ENCODE assay signal across 7 mouse cellular contexts in genomic region chr8:84066291-84066930, GRCm38 (mm10). TPM values are rescaled to one million over a fixed set of nuclear protein-coding genes. Genes with fewer than 3 reads are reported as not detected.
A peak's percentile ranks its signal among the peaks of the same experiment; 100 is the strongest.
DNase-seq lines count a peak whose midpoint lies in the region; ATAC-seq lines count a peak whose summit lies in the region.

Rfx1 (plus strand) TSS chr8:84066834.

- peaks cover 26% of the 10 kb centered on the region for H3K4me1 ChIP-seq in intestine, embryonic 16.5 days (ENCODE audit: control insufficient read depth, insufficient read depth, low read length)
- peaks cover 15% of the 10 kb centered on the region for H3K4me1 ChIP-seq in midbrain, embryonic 11.5 days (ENCODE audit: control insufficient read depth, insufficient read depth, low read length)

- H3K9ac ChIP-seq in intestine, embryonic 16.5 days (ENCODE audit: low read depth, low read length), result peak within 1 kb of the TSS; percentile 91
- peak within 1 kb of the TSS; percentile 87 for H3K9ac ChIP-seq in midbrain, embryonic 11.5 days (ENCODE audit: low read length)

- H3K9me3 ChIP-seq in intestine, embryonic 16.5 days (ENCODE audit: control insufficient read depth, low read length), result no peaks in the 10 kb centered on the region
- no peaks in the 10 kb centered on the region for H3K9me3 ChIP-seq in midbrain, embryonic 11.5 days (ENCODE audit: control insufficient read depth, low read length)

- H3K4me3 ChIP-seq in intestine, embryonic 16.5 days (ENCODE audit: low read length), result peak within 1 kb of the TSS; percentile 97
- peak within 1 kb of the TSS; percentile 95 for H3K4me3 ChIP-seq in midbrain, embryonic 11.5 days (ENCODE audit: low read depth, low read length)

- peak; percentile 100 for DNase-seq in adrenal gland, adult 8-10 months
- peak; percentile 97 for DNase-seq in embryo, embryonic 9.5 days (ENCODE audit: extremely low spot score)
- DNase-seq in gastrocnemius, postnatal 4 days (ENCODE audit: low spot score in 2 of 2), result peak; percentile 98 to 99
- DNase-seq in left cerebral cortex, postnatal 36 days (ENCODE audit: low spot score in 2 of 2), result peak; percentile 99 to 100
- DNase-seq in midbrain, embryonic 11.5 days (ENCODE audit: low spot score, missing footprints), result peak; percentile 99
- DNase-seq in skeletal muscle tissue, adult 2 months (ENCODE audit: low read depth, low spot score), result peak; percentile 100

- peak within 1 kb of the TSS; percentile 98 for H3K27ac ChIP-seq in intestine, embryonic 16.5 days (ENCODE audit: low read length)
- peak within 1 kb of the TSS; percentile 95 for H3K27ac ChIP-seq in midbrain, embryonic 11.5 days (ENCODE audit: low read depth, low read length)

- H3K36me3 ChIP-seq in intestine, embryonic 16.5 days (ENCODE audit: control insufficient read depth, insufficient read depth, low read length), result no peaks in the 10 kb centered on the region
- H3K36me3 ChIP-seq in midbrain, embryonic 11.5 days (ENCODE audit: control insufficient read depth, insufficient read depth, low read length), result no peaks in the 10 kb centered on the region

- ATAC-seq in intestine, embryonic 16.5 days, result peak; percentile 98
- peak; percentile 98 for ATAC-seq in midbrain, embryonic 11.5 days (ENCODE audit: low FRiP score)

- H3K4me2 ChIP-seq in intestine, embryonic 16.5 days (ENCODE audit: low read depth, low read length), result peak within 1 kb of the TSS; percentile 76
- H3K4me2 ChIP-seq in midbrain, embryonic 11.5 days, result peak within 1 kb of the TSS; percentile 68

- H3K27me3 ChIP-seq in intestine, embryonic 16.5 days (replicated peaks; ENCODE audit: control insufficient read depth, insufficient read depth, low read length), result no peaks in the 10 kb centered on the region
- no peaks in the 10 kb centered on the region for H3K27me3 ChIP-seq in midbrain, embryonic 11.5 days (ENCODE audit: control insufficient read depth, insufficient read depth, low read length)

- WGBS in intestine, embryonic 16.5 days, result under 1% methylated on average over 51 of the region's 51 CpGs
- WGBS in midbrain, embryonic 11.5 days, result under 1% methylated on average over 51 of the region's 51 CpGs

- intact Hi-C loops in left cerebral cortex, postnatal 36 days (cut with DNase I), result loop anchor here (5.0 kb wide), 1 partner anchor 54 kb away; the partner anchor contains the start of gene 2210011C24Rik

RNA-seq across cellular contexts. Expression of gene Rfx1, which starts in this region (rescaled TPM):
- 10 to 100 TPM; 16.8 to 25.2 (median 20.5) TPM for total RNA-seq in adrenal gland, adult 8-10 months (2022)
- 10 to 100 TPM; 10.1 to 11.7 TPM for total RNA-seq in gastrocnemius, postnatal 4 days (2021)
- polyA plus RNA-seq in intestine, embryonic 16.5 days (2015; fragmentation: Nextera tagmentation; extraction: Ambion mirVana), result 5.9 and 6.8 TPM in 2 replicates
- total RNA-seq in left cerebral cortex, postnatal 36 days (2021), result 10 to 100 TPM; 17.9 to 32.4 TPM
- 6.0 and 7.8 TPM in 2 replicates for polyA plus RNA-seq in midbrain, embryonic 11.5 days (2014; fragmentation: Nextera tagmentation; extraction: Ambion mirVana)

Comparison
In these comparisons a context has a peak if more than half of its experiments do, and no peak if none do; other contexts are left out.
1. Peak in every context shown above with its lines: DNase-seq, ATAC-seq, H3K4me3 ChIP-seq and H3K27ac ChIP-seq.